Mouse (Mus musculus) kidney, postnatal 4 days (tissue): ENCODE measurements at regions not wholly inside any gene's neighbourhood (a gene's known extent, or its start where the extent isn't known, plus 50 kb on each side); places are given as distances from the start of the nearest gene placed in this dataset.
A peak's percentile ranks its signal among the peaks of the same experiment; 100 is the strongest.

ENCODE experiments used
- DNase-seq, 2 experiments: peaks; one replicate each; pipeline ENCODE4 v3.0.0; 2021; ENCODE audit warnings: mixed read lengths in 2 of 2

GRCm38 (mm10) chr15:45171605-45172004 is 5037.4 kb downstream of the 9330182O14Rik start:
- DNase-seq: no peak

GRCm38 (mm10) chr15:45178341-45178740 is 5044.2 kb downstream of the 9330182O14Rik start:
- no peak for DNase-seq

GRCm38 (mm10) chr15:45180173-45180572 is 5046.0 kb downstream of the 9330182O14Rik start:
- peak; percentile 12 to 15 for DNase-seq
